Comparison of ENCODE assay signal across 8 mouse cellular contexts in the genomic region with DNA sequence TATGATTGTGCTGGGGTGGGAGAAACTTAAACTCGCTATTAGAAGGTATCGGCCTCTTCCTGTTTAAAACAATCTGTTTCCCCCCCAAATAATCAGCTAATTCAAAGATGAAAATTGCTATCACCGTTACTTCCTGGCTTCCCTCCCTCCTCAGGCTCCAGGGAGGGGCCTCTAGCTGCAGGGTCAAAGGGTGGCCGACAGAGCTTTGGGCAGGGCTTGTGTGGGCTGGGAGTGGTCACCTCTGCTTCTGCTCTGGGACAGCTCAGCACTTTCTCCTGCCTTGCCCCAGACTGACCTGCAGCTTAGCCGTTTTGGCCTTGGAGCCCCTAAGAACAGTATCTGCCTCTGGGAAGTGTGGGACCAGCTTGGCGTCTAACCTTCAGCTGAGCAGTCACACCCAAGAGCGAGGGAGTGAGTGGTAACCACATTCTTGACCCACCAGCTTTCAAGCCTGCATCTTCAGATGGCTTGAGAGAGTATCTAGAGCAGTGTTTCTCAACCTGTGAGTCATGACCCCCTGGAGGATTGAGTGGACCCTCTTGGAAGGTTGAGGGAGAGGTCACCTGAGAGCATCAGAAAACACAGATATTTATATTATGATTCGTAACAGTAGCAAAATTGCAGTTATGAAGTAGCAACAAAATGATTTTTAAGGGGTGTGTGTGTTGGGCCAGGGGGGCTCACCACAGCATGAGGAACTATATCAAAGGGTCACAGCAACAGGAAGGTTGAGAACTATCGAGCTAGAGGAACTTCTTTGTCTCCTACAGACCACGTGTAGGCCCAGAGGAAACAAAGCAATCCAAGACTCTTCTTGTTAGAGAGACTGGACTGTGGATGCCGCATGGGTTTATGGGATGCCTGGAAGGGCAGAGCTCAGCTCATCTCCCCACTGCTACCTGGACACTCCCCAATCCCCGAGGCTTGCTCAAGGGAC. TPM values are rescaled to one million over a fixed set of nuclear protein-coding genes. Genes with fewer than 3 reads are reported as not detected.
DNase-seq lines count a peak whose midpoint lies in the region; ATAC-seq lines count a peak whose summit lies in the region.

No protein-coding gene starts in this region.

- peaks cover 21% of the 10 kb centered on the region for H3K4me1 ChIP-seq in brown adipose tissue, adult 24 weeks (ENCODE audit: control insufficient read depth, insufficient read depth, insufficient read length, low read length)
- H3K4me1 ChIP-seq in kidney, embryonic 14.5 days (ENCODE audit: control insufficient read depth, insufficient read depth, low read length) = peaks cover 14% of the 10 kb centered on the region; the same call in 1 of the 2 replicates
- H3K4me1 ChIP-seq in forebrain, embryonic 12.5 days = 0 out of 2 replicates have a peak, but pooled peaks cover 3% of the 10 kb centered on the region

- no peak overlapping the region for H3K4me2 ChIP-seq in kidney, embryonic 14.5 days (replicated peaks; ENCODE audit: low read depth, low read length)
- H3K4me2 ChIP-seq in forebrain, embryonic 12.5 days = no peak overlapping the region

- no peaks in the 10 kb centered on the region for H3K36me3 ChIP-seq in kidney, embryonic 14.5 days (ENCODE audit: control insufficient read depth, insufficient read depth, low read length)
- H3K36me3 ChIP-seq in forebrain, embryonic 12.5 days (replicated peaks) = no peaks in the 10 kb centered on the region

- ATAC-seq in kidney, embryonic 14.5 days (ENCODE audit: low FRiP score, low TSS enrichment) = peak; percentile 62
- no peak for ATAC-seq in forebrain, embryonic 12.5 days (ENCODE audit: low FRiP score)

- H3K9me3 ChIP-seq in kidney, embryonic 14.5 days (ENCODE audit: control insufficient read depth, low read length) = no peaks in the 10 kb centered on the region
- no peaks in the 10 kb centered on the region for H3K9me3 ChIP-seq in forebrain, embryonic 12.5 days

- DNase-seq in adrenal gland, adult (ENCODE audit: inconsistent age in 2 of 2, low spot score in 1 of 2) = peak; percentile 32 to 63
- DNase-seq in adrenal gland, postnatal 25 days = no peak
- DNase-seq in lung, postnatal 25 days (ENCODE audit: low spot score) = peak; percentile 59
- DNase-seq in left cerebral cortex, adult 18-20 months (ENCODE audit: low spot score in 2 of 2) = no peak
- no peak for DNase-seq in T-cell, adult 2 months (ENCODE audit: low spot score)

- peak overlapping the region; percentile 62 for H3K27ac ChIP-seq in brown adipose tissue, adult 24 weeks (replicated peaks; ENCODE audit: low read depth, low read length)
- peak overlapping the region; percentile 65; the same call in 1 of the 2 replicates for H3K27ac ChIP-seq in kidney, embryonic 14.5 days (ENCODE audit: low read depth, low read length)
- no peak overlapping the region for H3K27ac ChIP-seq in forebrain, embryonic 12.5 days

- WGBS in kidney, embryonic 14.5 days = 60% methylated on average over 12 of the region's 12 CpGs
- WGBS in forebrain, embryonic 12.5 days = 83% methylated on average over 12 of the region's 12 CpGs

- no peak overlapping the region for H3K4me3 ChIP-seq in brown adipose tissue, adult 24 weeks (ENCODE audit: insufficient read depth, low read depth, low read length)
- H3K4me3 ChIP-seq in kidney, embryonic 14.5 days (ENCODE audit: low read length) = no peak overlapping the region
- H3K4me3 ChIP-seq in forebrain, embryonic 12.5 days (replicated peaks) = no peak overlapping the region

- no peaks in the 10 kb centered on the region for H3K27me3 ChIP-seq in kidney, embryonic 14.5 days (ENCODE audit: control insufficient read depth, insufficient read depth, low read length)
- H3K27me3 ChIP-seq in forebrain, embryonic 12.5 days = no peaks in the 10 kb centered on the region

- no peak overlapping the region for H3K9ac ChIP-seq in kidney, embryonic 14.5 days (ENCODE audit: low read depth, low read length)
- no peak overlapping the region for H3K9ac ChIP-seq in forebrain, embryonic 12.5 days

RNA-seq across cellular contexts. Expression of a gene that starts 15.1 kb away (rescaled TPM):
- total RNA-seq in adrenal gland, postnatal 25 days (2021) = 37.7 and 47.1 TPM in 2 replicates
- 8.0 and 14.4 TPM in 2 replicates for polyA plus RNA-seq in brown adipose tissue, adult 24 weeks (2012; ENCODE audit: insufficient read depth, insufficient read length, missing spikeins)
- 43.4 and 49.1 TPM in 2 replicates for polyA plus RNA-seq in kidney, embryonic 14.5 days (2014; fragmentation: Nextera tagmentation; extraction: Ambion mirVana)
- 1 to 10 TPM; 8.7 to 9.5 TPM for total RNA-seq in left cerebral cortex, adult 18-20 months (2021)
- 11.5 and 12.6 TPM in 2 replicates for polyA plus RNA-seq in forebrain, embryonic 12.5 days (2016; fragmentation: Nextera tagmentation; extraction: Ambion mirVana)

Comparison
In these comparisons a context has a peak if more than half of its experiments do, and no peak if none do; other contexts are left out.
1. DNase-seq: peak in adrenal gland, adult (2 of 2) and lung, postnatal 25 days (single experiment); none in adrenal gland, postnatal 25 days (single experiment), left cerebral cortex, adult 18-20 months (0 of 2) and T-cell, adult 2 months (single experiment).